Comparison of ENCODE assay signal across 17 mouse cellular contexts in genomic region chrX:11713423-11713822, GRCm38 (mm10).
A peak's percentile ranks its signal among the peaks of the same experiment; 100 is the strongest.
DNase-seq lines count a peak whose midpoint lies in the region; TF ChIP-seq lines count a peak whose summit lies in the region.
"Had no signal": no experiment of that assay in that cellular context is flagged by ENCODE, and none has a peak within 500 bp of the region (broad histone marks: within the 10 kb centered on the region; RNA-seq: fewer than 3 reads in every experiment).

No protein-coding gene starts in this region.

- no peak for TF ChIP-seq CTCF in cerebellum, adult 2 months (IDR thresholded peaks at IDR 0.05; ENCODE audit: borderline replicate concordance, insufficient read depth, low read depth, low read length)

- no peak for TF ChIP-seq POLR2A in cerebellum, adult 2 months (IDR thresholded peaks at IDR 0.05; ENCODE audit: borderline replicate concordance, insufficient read depth, low read length)

- peak; percentile 91 for DNase-seq in heart, adult 11 months
- DNase-seq in heart, adult 8-10 months (ENCODE audit: low spot score): no peak
- DNase-seq in 3T3-L1 (ENCODE audit: low read depth, low spot score): peak; percentile 34
- peak; percentile 68 to 81 for DNase-seq in cerebellum, adult 2 months
- peak; percentile 57 to 75 for DNase-seq in lung, adult 18-20 months
- no peak for DNase-seq in thymus, postnatal 4 days
- no peak for DNase-seq in urinary bladder, postnatal 10 days (ENCODE audit: low spot score)
- DNase-seq in frontal cortex, adult 2 months (ENCODE audit: extremely low spot score in 1 of 2, low spot score in 1 of 2): no peak
- DNase-seq: adrenal gland, postnatal 25 days; B cell, adult 2 months; kidney, adult 8-10 months; liver; thymus, postnatal 36 days had no signal

- H3K4me3 ChIP-seq in cerebellum, adult 2 months (replicated peaks; ENCODE audit: insufficient read depth, low read depth, low read length): no peak overlapping the region
- H3K4me3 ChIP-seq: heart, adult 2 months; midbrain, embryonic 15.5 days had no signal

- H3K27me3 ChIP-seq in cerebellum, adult 2 months (ENCODE audit: control insufficient read depth, insufficient read depth, low read length): no peaks in the 10 kb centered on the region
- H3K27me3 ChIP-seq: midbrain, embryonic 15.5 days had no signal

- 36% methylated on average over 3 of the region's 3 CpGs for WGBS in cerebellum, adult 2 months

- 0 out of 2 replicates have a peak, but pooled peaks cover 2% of the 10 kb centered on the region for H3K4me1 ChIP-seq in cerebellum, adult 2 months (ENCODE audit: control insufficient read depth, insufficient read depth, low read length)

- no peak overlapping the region for H3K27ac ChIP-seq in cerebellum, adult 2 months (ENCODE audit: insufficient read depth, low read length)
- H3K27ac ChIP-seq: heart, adult 2 months; hindbrain, embryonic 14.5 days; macrophage; midbrain, embryonic 15.5 days had no signal

Comparison
In these comparisons a context has a peak if more than half of its experiments do, and no peak if none do; other contexts are left out.
1. DNase-seq: peak in heart, adult 11 months (single experiment), 3T3-L1 (single experiment), cerebellum, adult 2 months (2 of 2) and lung, adult 18-20 months (2 of 2); none in heart, adult 8-10 months (single experiment), thymus, postnatal 4 days (single experiment), urinary bladder, postnatal 10 days (single experiment) and frontal cortex, adult 2 months (0 of 2).